Mouse (Mus musculus) testis, postnatal 10 days (tissue): Measurements from ENCODE around the gene Scnn1a.

ENCODE experiments used
- DNase-seq: peaks from one replicate; pipeline ENCODE4 v3.0.0; 2021; ENCODE audit warnings: low spot score

The Scnn1a gene

DNA sequence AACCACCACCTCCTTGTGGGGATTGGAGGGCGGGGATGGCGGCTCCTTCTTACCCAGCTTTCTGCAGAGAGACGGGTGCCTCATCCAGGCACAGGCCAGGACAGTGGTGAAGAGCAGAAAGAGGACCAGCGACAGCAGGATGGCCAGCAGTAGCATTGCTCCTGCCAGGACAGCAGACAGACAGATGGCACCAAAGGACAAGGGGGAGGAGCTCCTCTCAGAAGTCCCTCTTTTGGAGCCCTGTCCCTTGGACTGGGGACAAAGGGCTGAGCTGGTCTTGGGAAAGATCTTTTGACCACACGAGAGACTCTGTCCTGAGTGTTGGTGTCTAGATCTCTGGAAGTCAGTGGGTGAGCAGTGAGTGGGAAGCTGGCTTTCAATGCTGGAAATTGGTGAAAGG, 11.1 kb upstream of the Scnn1a start:
- no peak for DNase-seq

DNA sequence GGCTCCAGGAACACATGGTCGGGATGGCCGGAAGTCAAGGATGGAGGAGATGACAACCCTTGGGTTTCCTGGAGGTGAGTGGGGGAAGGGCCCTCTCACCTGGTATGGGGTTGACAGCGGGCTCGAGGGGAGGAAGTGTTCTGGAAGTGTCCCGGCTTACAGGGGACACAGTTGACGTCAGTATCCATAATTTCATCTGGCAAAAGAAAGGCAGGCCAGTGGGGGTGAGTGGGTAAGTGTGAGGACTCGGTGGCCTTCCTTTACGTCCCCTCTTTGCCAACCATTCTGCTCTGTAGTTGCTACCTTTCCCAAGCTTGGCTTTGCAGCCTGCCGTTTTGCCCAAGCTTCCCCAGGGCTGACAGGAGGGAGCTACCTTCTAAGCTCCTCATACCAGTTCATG, 8.3 kb upstream of the Scnn1a start:
- no peak for DNase-seq

DNA sequence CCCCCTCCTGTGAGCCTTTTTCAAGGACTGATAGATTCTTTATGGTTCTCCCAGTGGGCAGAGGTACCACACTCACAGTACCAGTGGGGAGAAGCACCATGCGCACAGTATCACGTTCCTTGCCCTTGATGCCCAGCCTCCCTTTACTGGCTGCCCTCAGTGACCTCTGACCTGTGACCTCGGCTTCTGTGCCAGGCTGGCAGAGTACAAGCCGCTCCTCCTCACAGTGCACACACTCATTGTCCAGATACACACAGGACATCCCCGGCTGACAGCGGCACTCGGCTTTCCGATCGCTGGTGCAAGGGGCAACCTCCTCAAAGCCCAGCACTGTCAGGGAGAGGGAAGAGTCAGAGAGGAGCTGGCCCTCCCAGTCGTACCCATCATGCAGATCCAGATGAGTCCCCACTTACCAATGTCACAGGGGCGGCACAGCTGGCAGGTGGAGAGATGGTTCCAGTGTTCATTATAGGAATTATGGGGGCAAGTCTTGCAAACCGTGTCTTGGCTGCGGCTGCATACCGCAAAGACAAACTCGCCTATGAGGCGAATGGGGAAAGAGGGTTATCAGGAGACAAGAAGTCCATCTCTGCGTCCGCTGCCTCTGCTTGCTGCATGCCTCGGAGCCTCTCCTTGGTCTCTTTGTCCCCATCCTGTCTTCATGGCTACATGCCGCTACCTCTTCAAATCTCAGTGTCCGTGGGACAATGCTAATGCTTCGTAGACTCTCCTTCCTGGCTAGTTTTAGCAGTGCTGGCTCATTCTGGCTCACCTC, 7.7 kb upstream of the Scnn1a start:
- no peak for DNase-seq

DNA sequence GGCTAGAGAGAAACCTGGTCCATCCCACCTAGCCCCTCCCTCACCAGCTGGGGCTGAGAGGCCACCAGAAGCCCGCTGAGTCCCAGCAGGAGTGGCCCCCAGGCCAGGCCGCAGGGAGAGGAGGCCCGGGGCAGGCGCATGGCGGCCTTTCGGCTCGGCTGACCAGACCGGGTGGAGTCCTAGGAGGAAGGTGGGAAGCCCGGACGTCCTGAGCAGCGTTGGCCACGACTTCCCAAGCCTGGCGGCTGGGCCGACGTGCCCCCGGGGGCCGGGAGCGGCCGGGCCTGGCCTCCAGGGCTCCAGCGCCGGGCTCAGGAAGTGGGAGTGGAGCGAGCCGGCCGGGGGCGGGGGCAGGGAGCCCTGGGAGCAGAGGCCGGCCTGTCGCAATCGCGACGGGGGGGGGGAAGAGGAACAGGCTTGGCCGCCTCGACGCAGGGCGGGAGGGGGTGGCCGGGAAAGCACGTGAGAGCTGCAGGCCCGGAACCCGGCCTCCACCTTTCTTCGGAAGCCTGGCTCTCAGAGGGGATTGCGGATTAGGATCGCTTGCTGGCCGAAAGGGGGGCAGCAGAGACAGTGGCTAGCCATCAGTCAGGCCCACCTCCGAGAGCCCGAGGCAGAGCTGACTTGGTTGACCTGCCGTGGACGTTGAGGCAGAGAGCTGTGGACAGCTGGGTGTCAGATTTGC, 6.8 kb upstream of the Scnn1a start, which contains the start of gene Ltbr:
Ltbr (minus strand) TSS at position 340 of the 685 bp plus-strand sequence.
- peak; percentile 89 for DNase-seq

DNA sequence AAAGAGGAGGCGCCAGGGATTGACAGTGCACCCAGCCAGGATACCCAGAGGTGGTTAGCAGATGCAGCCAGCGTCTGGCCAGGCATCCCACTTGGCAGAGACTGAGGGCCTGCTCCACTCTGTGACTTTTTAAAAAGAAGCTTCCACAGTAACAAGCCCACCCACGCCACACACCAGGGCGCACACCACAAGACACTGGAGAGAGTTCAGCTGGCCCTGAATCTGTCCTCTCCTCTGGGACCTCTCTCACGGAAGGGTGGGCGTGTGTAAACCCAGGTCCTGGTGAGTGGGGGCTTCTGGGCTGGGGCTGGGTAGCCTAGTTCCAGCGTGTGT, 6.3 kb upstream of the Scnn1a start:
- DNase-seq = no peak

DNA sequence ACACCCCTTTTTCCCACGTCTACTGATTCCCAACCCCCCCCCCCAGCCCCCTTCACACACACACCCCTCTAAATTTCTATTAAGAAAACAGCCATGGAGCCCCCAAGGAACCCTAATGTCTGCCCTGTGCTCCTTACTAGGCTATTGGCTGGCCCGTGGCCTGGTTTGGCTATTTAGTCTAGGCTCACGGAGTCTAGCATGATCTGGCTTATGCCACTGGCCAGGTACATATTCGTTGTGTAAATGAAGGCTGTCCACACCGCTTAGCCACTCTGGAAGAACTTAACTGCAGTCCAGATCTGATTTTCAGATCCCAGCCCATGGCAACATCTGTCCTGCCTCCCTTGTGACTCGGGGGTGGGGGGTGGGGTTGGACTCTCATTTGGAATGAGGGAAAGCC, 5.7 kb upstream of the Scnn1a start:
- DNase-seq = no peak

DNA sequence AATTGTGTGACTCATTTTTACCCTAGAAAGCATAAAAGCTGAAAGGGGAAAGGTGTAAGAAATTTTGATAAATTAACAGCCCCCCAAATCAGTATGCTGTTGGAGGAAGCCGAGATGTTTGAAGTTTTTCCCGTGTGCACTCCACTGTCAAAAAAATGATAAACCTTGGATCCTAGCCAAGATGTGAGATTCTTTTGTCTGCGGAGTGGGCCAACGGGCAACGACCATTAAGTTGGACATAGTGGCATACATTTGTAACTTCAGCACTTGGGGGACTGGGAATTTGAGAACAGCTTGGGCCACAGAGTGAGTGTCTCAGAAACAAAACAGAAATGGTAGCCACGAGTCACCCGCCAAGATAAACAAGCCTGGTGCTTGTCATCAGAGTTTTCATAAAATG, 3.4 kb upstream of the Scnn1a start:
- no peak for DNase-seq

DNA sequence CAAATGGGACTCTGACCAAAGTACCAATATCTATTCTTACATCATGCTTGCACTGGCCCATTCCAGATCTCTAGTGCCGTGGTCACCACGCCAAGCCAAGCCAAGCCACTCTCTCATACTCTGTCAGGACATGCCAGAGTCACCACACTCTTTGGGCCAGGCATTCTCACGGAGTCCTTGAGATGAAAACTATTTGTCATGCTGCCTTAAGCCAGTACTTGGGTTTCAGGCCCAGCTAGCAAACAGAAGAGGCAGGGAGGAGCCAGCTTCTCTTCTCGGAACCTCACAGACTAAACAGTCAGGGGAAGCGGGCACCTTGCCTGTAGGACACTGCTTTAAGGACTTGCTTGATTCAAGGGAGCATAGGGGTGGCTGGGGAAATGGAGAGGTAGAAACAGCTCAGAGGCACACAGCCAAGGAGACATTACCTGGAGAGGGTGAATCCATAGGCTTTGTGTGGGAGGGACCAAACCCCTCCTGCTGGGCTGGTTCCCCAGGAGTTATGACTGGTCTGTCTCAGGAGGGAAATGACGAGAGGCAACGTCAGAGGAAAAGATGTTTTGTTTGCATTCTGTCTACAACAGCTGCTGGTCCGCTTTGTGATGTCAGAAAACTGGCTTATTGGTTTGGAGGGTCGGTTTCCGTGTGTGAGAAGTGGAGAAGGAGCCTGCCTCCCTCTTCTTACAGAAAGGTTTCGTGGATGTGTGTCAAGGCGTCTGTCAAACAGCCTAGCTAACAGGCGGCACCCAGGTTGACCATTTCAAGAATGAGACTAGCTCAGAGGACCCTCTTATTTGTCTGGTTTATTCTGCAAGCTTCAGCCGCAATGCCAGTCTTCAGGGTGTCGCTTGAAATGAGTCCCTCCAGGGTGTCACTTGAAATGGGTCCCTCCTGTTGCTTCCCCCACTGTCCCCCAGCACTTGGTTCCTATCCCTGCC, 1.2 kb upstream of the Scnn1a start:
- DNase-seq = no peak

DNA sequence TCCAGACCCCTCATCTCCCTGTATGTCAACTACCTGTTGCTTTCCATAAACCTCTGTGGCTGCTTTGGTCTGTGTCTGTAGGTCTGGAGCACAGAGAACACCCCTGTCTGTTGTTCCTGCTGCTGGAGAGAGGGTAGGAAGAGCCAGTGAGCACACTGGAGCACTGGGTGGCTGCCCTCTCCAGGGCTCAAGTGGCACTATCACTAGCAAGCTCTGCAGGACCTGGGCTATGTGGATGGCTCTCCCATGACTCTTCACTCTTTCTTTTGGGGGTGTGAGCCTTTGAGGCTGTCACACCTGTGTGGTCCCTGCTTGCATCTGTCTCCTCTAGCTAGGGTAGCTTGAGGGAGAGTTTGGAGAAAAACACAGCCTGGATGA, 551 bp upstream of the Scnn1a start:
- no peak for DNase-seq

DNA sequence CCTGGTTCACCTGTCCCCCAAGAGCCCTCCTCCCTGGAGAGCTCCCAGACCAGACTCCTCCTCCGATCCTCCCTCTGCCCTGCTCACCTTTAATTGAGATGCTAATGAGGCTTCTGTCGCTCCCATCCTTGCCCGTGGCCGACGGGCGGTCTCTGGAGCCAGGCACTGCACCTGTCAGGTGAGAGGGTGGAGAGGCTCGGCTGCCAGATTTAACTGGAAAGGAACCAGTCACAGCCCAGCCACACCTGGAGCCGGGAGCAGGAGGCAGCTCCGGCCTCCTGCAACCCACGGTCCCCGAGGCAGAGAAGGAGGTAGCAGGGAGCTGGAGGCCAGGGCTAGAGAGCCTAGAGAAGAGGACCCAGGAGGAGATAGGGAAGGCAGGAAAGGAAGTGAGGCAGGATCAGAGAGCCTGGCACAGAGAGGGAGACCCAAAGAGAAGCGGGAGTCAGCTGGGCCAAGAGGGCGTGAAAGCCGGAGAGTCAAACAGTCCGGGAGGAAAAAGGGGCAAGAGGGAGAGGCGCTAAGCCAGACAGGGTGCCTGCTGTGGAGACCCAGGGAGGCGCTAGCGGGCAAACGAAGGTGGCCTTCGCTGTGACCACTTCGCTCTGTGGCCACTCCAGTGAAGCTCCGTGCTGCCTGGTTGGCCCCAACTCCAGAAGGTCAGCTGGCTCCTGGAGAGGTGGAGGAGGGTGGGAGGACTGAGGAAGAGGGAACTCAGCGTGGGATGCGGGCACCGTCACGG, 826 bp downstream of the Scnn1a start:
- no peak for DNase-seq

DNA sequence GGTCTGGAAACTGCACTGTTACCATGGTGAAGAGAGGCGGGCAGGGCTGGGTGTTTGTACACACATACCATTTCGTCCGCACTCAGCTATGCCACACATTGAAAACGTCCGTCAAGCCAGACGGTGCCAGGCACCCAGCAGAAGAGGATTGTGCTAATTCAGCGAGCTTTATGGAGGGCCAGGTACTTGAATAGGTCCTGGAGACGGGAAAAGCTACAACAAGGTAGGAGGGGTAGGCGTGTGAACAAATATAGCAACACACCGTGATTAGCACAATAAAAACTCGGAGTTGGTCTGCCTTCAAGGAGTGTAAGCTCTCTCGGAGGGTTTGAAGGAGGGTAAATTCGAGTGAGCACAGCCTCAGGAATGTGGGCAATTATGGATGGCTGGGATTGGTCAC, 2.3 kb downstream of the Scnn1a start:
- no peak for DNase-seq

DNA sequence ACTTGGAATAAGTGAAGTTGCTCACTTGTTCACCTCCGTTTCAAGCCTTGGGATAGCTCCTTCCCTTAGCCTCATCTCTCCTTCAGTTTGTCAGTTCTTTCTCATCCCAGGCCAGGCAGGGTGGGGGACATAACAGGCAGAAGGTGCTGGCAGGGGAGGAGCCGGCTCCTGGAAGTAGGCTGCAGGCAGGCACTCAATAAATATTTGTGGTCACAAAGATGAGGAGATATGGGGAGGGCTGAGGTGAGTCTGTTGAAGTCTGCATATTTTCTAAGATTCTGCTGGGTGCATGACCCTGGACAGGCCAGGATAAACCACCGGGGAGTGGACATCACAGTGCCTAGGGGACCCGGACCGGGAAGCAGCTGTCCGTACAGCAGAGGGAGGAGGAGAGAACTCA, 3.1 kb downstream of the Scnn1a start:
- DNase-seq = no peak

DNA sequence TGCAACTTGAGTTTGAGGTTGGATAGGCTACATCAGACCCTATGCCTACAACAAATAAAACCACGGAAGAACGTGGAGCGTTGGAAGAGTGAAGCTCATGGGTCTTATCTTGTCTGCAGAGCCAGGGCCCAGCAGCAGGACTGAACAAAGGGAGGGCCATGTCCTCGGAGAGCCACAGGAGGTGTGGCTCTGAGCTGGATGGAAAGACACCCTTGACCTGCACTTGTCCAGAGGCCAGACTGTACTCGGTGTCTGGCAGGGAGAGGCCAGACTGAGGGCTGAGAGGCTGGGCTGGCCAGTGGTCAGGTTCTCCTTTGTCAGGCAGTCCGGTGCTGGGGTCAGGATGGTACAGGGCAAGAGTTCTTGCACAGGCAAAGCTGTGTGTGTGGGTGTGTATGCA, 4.9 kb downstream of the Scnn1a start:
- no peak for DNase-seq

DNA sequence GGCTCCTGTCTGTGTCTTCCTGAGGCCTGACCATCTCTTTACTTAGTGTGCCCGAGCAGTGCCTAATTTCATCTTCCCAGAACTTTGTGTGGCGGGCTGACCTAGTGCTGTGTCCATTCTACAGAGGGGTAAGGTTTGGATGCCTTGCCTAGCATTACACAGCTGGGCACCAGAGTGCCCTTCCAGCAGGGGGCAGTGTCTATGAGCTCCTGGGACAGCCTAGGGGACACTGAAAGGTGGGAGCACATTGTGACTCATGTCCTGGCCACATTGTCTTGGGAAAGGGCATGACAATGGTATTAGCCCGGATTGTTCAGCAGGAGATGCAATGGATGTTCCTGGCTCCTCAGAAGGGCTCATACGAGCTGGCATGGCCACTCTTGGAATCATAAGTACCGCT, 7.8 kb downstream of the Scnn1a start:
- DNase-seq = no peak

DNA sequence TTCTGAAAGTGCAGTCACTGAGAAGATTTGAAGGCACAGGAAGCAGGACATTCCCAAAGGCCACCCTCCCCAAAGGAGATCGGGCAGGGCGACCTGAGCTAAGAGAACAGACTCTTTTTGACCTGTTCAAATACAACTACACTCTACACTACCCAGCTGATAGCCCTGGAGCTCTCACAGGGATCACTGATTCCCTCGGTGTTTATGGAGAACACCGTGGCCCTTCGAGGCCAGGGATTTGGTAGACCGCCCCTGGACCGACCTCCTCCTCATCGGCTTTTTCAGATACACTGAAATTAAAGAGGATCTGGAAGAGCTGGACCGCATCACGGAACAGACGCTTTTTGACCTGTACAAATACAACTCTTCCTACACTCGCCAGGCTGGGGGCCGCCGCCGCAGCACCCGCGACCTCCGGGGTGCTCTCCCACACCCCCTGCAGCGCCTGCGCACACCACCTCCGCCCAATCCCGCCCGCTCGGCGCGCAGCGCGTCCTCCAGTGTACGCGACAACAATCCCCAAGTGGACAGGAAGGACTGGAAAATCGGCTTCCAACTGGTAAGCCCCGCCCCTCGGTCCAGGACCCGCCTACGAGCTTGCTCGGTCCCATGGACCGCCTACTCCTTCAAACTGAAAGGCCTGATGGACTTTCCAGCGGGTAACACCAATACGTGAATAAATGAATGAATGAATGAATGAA, 10.3 kb downstream of the Scnn1a start:
- DNase-seq = peak; percentile 93

DNA sequence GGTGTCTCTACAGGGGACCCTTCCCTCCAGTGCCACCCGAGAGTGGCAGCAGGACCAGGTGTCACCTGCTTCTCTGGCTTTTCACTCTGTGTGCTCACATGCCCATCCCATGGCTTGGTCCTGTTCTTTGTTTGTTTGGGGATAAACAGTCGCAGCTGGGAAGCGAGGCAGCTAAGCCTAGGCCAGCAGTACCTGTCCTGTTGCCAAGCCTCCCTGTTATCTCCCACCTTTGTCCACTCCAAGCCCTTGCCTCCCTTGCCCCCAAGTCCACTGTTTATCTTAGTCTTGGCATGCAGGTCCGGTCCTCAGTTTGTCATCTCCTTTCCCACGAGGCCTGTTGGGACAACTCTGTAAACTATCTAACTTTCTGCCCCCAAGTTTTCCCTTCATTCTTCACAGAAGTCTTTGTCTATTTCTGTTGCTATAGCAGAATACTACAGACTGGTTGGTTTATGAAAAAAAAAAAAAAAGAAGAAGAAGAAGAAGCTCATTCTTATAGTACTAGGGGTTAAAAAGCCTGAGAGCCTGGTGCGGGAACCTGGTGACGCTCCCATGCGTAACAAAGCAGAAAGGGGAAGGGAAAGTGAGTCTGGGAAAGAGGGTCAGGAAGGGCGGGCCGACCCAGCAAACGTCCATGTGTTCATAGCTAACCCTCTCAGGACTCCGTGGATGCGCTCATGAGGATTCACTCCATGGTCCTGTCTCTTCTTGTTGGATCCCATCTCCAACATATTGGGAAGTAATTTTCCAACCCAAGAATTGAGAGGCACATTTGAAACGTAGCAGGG, 12.8 kb downstream of the Scnn1a start:
- DNase-seq = no peak

DNA sequence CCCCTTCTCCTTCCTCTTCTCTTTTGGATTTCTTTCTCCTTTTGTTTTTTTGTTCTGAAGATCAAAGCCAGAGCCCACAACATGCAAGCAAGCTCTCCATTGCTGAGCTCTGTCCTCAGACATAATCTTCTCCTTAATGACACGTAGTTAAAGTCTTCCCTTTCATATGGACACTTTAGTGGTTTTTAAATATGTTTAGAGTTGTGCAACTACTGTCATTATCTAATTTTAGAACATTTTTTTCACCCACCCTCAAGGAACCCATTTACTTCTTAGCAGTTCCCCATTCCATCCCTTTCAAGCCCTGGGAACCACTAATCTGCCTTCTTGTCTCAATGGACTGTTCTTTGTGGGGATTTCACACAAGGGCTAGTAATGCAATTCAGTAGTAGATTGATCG, 13.9 kb downstream of the Scnn1a start:
- DNase-seq = no peak

DNA sequence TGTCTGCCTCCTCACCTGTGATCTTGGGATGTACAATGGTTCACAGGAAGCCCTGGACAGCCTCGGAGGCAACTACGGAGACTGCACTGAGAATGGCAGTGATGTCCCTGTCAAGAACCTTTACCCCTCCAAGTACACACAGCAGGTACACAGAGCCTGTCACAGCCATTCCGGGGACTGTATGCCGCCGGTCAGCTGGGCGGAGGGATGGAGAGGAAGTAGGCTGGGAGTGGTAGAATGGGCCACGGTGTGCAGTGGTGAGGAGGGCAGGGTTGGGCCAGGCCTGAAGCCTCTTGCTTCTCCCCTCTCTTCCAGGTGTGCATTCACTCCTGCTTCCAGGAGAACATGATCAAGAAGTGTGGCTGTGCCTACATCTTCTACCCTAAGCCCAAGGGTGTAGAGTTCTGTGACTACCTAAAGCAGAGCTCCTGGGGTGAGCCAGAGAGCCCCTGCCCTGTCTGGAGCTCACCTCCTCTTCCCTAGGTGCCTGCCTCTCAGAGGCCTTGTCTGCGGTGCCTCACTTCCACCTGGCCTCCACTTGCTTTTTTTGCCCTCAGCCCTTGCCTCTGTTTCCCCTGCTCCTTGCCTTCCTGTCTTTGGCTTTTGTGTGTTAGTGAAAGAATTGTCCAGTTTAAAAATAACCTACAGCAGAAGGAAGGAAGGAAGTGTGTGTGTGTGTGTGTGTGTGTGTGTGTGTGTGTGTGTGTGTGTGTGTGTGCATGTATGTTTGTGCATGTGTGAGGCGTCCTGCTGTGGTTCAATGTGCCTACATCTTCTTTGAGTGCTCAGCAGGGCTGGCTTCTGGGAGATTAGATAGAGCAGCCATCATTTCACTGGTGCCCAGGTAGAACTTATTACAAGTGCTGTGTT, 18.6 kb downstream of the Scnn1a start:
- DNase-seq = no peak

DNA sequence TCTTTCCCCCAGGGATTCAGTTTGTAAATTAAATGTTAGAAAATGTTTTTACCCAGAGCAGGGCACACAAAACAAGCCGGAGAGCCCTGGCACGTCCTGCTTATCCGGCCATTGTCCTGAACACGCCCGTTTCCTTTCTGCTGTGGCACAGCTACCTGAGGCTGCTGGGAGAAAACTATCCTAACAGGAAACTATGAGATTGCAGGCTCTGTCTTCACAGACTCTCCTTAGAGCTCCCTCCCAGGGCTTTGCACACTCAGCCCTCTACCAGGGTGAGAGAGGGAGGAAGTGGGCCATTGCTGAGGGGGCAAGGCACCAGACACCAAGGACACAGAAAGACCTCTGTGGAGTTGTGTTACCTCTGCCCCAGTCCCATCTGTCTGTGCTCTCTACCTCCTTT, 19.8 kb downstream of the Scnn1a start:
- DNase-seq = no peak

DNA sequence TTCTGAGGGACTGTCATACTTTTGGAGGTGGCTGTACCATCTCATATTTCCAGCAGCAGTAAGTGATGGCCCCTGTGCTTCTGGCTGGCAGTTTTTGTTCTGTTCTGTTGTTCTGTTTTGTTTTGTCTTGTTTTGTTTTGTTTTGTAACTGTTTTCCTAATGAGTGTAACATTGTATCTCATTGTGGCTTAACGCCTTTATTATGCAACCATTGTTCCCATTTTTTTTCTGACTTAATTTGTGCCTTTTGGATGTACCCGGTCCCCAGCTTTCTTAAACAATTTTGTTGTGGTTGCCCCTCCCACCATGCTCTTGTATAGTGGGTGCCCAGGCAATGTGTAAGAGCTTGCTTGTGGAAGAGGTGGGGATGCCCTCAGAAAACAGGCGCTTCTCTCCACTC, 21.7 kb downstream of the Scnn1a start:
- DNase-seq = no peak
